ENCODE assay signal across 10 mouse cellular contexts in the genomic region with DNA sequence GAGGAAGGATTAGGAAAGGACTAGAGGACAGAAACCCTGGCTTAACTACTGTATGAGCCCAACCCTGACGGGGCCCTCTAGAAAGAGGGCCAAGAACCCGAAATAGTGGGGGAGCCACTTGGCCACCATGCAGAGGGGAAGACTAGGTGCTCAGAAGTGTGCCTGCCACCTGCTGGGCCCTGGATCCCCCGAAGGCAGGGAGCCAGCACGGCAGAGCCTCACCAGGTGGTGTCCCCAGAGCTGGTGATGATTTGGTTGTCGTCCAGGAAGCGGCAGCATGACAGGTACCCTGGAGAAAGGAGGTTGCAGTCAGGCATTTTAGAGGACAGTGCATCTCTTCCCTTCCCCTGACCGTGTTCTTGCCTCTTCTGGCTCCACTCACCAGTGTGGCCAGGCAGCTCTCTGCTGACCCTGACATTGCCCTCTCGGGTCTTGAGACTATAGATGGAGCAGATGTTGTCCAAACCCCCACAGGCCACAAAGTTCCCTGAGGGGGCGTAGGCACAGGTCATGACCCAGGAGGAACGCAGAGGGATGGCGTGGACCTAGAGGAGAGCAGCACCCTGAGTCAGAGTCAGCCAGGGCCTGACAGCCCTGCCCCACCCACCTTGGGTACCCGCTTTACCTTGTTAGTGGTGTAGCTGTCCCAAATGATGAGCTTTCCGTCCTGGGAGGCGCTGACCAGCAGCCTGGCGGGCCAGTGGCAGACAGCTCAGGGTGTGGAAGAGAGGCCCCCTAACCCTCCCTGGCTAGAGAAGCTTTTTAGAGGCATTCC. TPM values are rescaled to one million over a fixed set of nuclear protein-coding genes. Genes with fewer than 3 reads are reported as not detected.
DNase-seq lines count a peak whose midpoint lies in the region; ATAC-seq lines count a peak whose summit lies in the region.
"Had no signal": no experiment of that assay in that cellular context is flagged by ENCODE, and none has a peak within 500 bp of the region (broad histone marks: within the 10 kb centered on the region; RNA-seq: fewer than 3 reads in every experiment).

No protein-coding gene starts in this region.

- H3K27ac ChIP-seq in embryonic facial prominence, embryonic 15.5 days (replicated peaks) = peak overlapping the region; percentile 94; the same call in 1 of the 2 replicates
- H3K27ac ChIP-seq in hindbrain, embryonic 14.5 days = peak overlapping the region; percentile 10; the same call in 1 of the 2 replicates
- H3K27ac ChIP-seq in midbrain, embryonic 14.5 days (replicated peaks; ENCODE audit: low read depth, low read length) = no peak overlapping the region; the same call in 1 of the 2 replicates

- DNase-seq in layer of hippocampus, adult 11-12 months (ENCODE audit: low spot score) = peak; percentile 26
- no peak for DNase-seq in layer of hippocampus, adult 9-10 months (ENCODE audit: low spot score)
- no peak for DNase-seq in hindbrain, embryonic 14.5 days (ENCODE audit: low spot score)
- no peak for DNase-seq in midbrain, embryonic 14.5 days
- no peak for DNase-seq in thymus, postnatal 4 days
- DNase-seq in retina, postnatal 1 day = no peak
- no peak for DNase-seq in spleen, postnatal 10 days (ENCODE audit: low spot score in 2 of 2)
- DNase-seq: thymus, adult 18-20 months had no signal

- H3K27me3 ChIP-seq in embryonic facial prominence, embryonic 15.5 days = no peaks in the 10 kb centered on the region
- H3K27me3 ChIP-seq in hindbrain, embryonic 14.5 days (ENCODE audit: control insufficient read depth, insufficient read depth, low read length) = no peaks in the 10 kb centered on the region
- no peaks in the 10 kb centered on the region for H3K27me3 ChIP-seq in midbrain, embryonic 14.5 days (ENCODE audit: control insufficient read depth, insufficient read depth, low read length)

- H3K36me3 ChIP-seq in embryonic facial prominence, embryonic 15.5 days = peaks cover 55% of the 10 kb centered on the region
- peaks cover 59% of the 10 kb centered on the region for H3K36me3 ChIP-seq in hindbrain, embryonic 14.5 days (replicated peaks; ENCODE audit: control insufficient read depth, insufficient read depth)
- peaks cover 58% of the 10 kb centered on the region for H3K36me3 ChIP-seq in midbrain, embryonic 14.5 days (ENCODE audit: control insufficient read depth, insufficient read depth, low read length)

- WGBS in embryonic facial prominence, embryonic 15.5 days = 64% methylated on average over 15 of the region's 15 CpGs
- 62% methylated on average over 15 of the region's 15 CpGs for WGBS in hindbrain, embryonic 14.5 days
- 66% methylated on average over 15 of the region's 15 CpGs for WGBS in midbrain, embryonic 14.5 days

- peak overlapping the region; percentile 75; the same call in 1 of the 2 replicates for H3K4me3 ChIP-seq in embryonic facial prominence, embryonic 15.5 days (replicated peaks)
- peak overlapping the region; percentile 61; the same call in 1 of the 2 replicates for H3K4me3 ChIP-seq in hindbrain, embryonic 14.5 days (replicated peaks; ENCODE audit: low read length)
- H3K4me3 ChIP-seq in midbrain, embryonic 14.5 days (replicated peaks; ENCODE audit: low read depth, low read length) = peak overlapping the region; percentile 92

- H3K9ac ChIP-seq in embryonic facial prominence, embryonic 15.5 days = no peak overlapping the region
- peak overlapping the region; percentile 87 for H3K9ac ChIP-seq in hindbrain, embryonic 14.5 days
- H3K9ac ChIP-seq in midbrain, embryonic 14.5 days (replicated peaks; ENCODE audit: low read length) = peak overlapping the region; percentile 97; the same call in 1 of the 2 replicates

- H3K4me1 ChIP-seq in embryonic facial prominence, embryonic 15.5 days = peaks cover 45% of the 10 kb centered on the region
- peaks cover 9% of the 10 kb centered on the region; the same call in 1 of the 2 replicates for H3K4me1 ChIP-seq in hindbrain, embryonic 14.5 days (replicated peaks; ENCODE audit: control insufficient read depth, insufficient read depth, low read length)
- H3K4me1 ChIP-seq in midbrain, embryonic 14.5 days (ENCODE audit: control insufficient read depth, insufficient read depth, low read length) = peaks cover 11% of the 10 kb centered on the region

- peak overlapping the region; percentile 83 for H3K4me2 ChIP-seq in embryonic facial prominence, embryonic 15.5 days (replicated peaks)
- H3K4me2 ChIP-seq in hindbrain, embryonic 14.5 days (replicated peaks) = peak overlapping the region; percentile 88
- H3K4me2 ChIP-seq in midbrain, embryonic 14.5 days (ENCODE audit: low read length) = peak overlapping the region; percentile 92

- no peak for ATAC-seq in embryonic facial prominence, embryonic 15.5 days (ENCODE audit: insufficient number of reproducible peaks, low FRiP score, low TSS enrichment, low read depth)
- ATAC-seq in hindbrain, embryonic 14.5 days (ENCODE audit: low FRiP score) = no peak
- no peak for ATAC-seq in midbrain, embryonic 14.5 days (ENCODE audit: low FRiP score, low TSS enrichment)

- no peaks in the 10 kb centered on the region for H3K9me3 ChIP-seq in embryonic facial prominence, embryonic 15.5 days (replicated peaks)
- no peaks in the 10 kb centered on the region for H3K9me3 ChIP-seq in hindbrain, embryonic 14.5 days (ENCODE audit: control insufficient read depth, low read length)
- no peaks in the 10 kb centered on the region for H3K9me3 ChIP-seq in midbrain, embryonic 14.5 days (ENCODE audit: control insufficient read depth, low read length)

RNA-seq across cellular contexts. Expression of gene Epo, which starts 3.6 kb away (rescaled TPM):
- not detected in 2 replicates for polyA plus RNA-seq in embryonic facial prominence, embryonic 15.5 days (2015; fragmentation: Nextera tagmentation; extraction: Ambion mirVana)
- polyA plus RNA-seq in hindbrain, embryonic 14.5 days (2014; fragmentation: Nextera tagmentation; extraction: Ambion mirVana) = not detected in 2 replicates
- not detected in 2 replicates for polyA plus RNA-seq in midbrain, embryonic 14.5 days (2014; fragmentation: Nextera tagmentation; extraction: Ambion mirVana)
- polyA plus RNA-seq: erythroblast, embryonic 14.5 days had no signal

RNA-seq across cellular contexts. Expression of gene Gnb2, which starts 3.9 kb away (rescaled TPM):
- polyA plus RNA-seq in embryonic facial prominence, embryonic 15.5 days (2015; fragmentation: Nextera tagmentation; extraction: Ambion mirVana) = 442 and 451 TPM in 2 replicates
- polyA plus RNA-seq in hindbrain, embryonic 14.5 days (2014; fragmentation: Nextera tagmentation; extraction: Ambion mirVana) = 593 and 621 TPM in 2 replicates
- 633 and 757 TPM in 2 replicates for polyA plus RNA-seq in midbrain, embryonic 14.5 days (2014; fragmentation: Nextera tagmentation; extraction: Ambion mirVana)

RNA-seq across cellular contexts. Expression of gene Gigyf1, which starts 11.1 kb away (rescaled TPM):
- 12.7 and 15.5 TPM in 2 replicates for polyA plus RNA-seq in embryonic facial prominence, embryonic 15.5 days (2015; fragmentation: Nextera tagmentation; extraction: Ambion mirVana)
- 14.2 and 16.0 TPM in 2 replicates for polyA plus RNA-seq in hindbrain, embryonic 14.5 days (2014; fragmentation: Nextera tagmentation; extraction: Ambion mirVana)
- 17.0 and 23.5 TPM in 2 replicates for polyA plus RNA-seq in midbrain, embryonic 14.5 days (2014; fragmentation: Nextera tagmentation; extraction: Ambion mirVana)

RNA-seq across cellular contexts. Expression of gene Actl6b, which starts 23.9 kb away (rescaled TPM):
- 1.4 and 2.8 TPM in 2 replicates for polyA plus RNA-seq in embryonic facial prominence, embryonic 15.5 days (2015; fragmentation: Nextera tagmentation; extraction: Ambion mirVana)
- 195 and 204 TPM in 2 replicates for polyA plus RNA-seq in hindbrain, embryonic 14.5 days (2014; fragmentation: Nextera tagmentation; extraction: Ambion mirVana)
- 234 and 291 TPM in 2 replicates for polyA plus RNA-seq in midbrain, embryonic 14.5 days (2014; fragmentation: Nextera tagmentation; extraction: Ambion mirVana)
- polyA plus RNA-seq: erythroblast, embryonic 14.5 days had no signal

RNA-seq across cellular contexts. Expression of gene Pop7, which starts 27.1 kb away (rescaled TPM):
- 45.1 and 45.9 TPM in 2 replicates for polyA plus RNA-seq in embryonic facial prominence, embryonic 15.5 days (2015; fragmentation: Nextera tagmentation; extraction: Ambion mirVana)
- polyA plus RNA-seq in hindbrain, embryonic 14.5 days (2014; fragmentation: Nextera tagmentation; extraction: Ambion mirVana) = 78.4 and 87.3 TPM in 2 replicates
- 83.7 and 103 TPM in 2 replicates for polyA plus RNA-seq in midbrain, embryonic 14.5 days (2014; fragmentation: Nextera tagmentation; extraction: Ambion mirVana)
